Mouse (Mus musculus) neural tube, embryonic 14.5 days (tissue): Measurements from ENCODE around the gene Tsku. TPM values are rescaled to one million over a fixed set of nuclear protein-coding genes. Genes with fewer than 3 reads are reported as not detected.
A peak's percentile ranks its signal among the peaks of the same experiment; 100 is the strongest.

ENCODE experiments used
- ATAC-seq: fragments of 200-750 bp; cut with Nextera tagmentation; 2 replicates; pipeline ENCODE4 v1.8.0; 2017; ENCODE audit warnings: low read depth, mild to moderate bottlenecking, moderate TSS enrichment, moderate library complexity
- H3K27ac ChIP-seq: fragments of 300-500 bp; sonication (generic); 2 replicates; pipeline ENCODE4 v1.5.1; 2014; ENCODE audit warnings: low read depth, mild to moderate bottlenecking, control low read depth, low read length, moderate library complexity, mixed read lengths
- H3K27me3 ChIP-seq: fragments of 300-500 bp; sonication (generic); 2 replicates; pipeline ENCODE4 v1.6.1; 2014; ENCODE audit warnings: low read length; ENCODE audit not compliant: control insufficient read depth, insufficient read depth
- H3K36me3 ChIP-seq: fragments of 300-500 bp; sonication (generic); 2 replicates; pipeline ENCODE4 v1.6.1; 2014; ENCODE audit warnings: low read length, mixed read lengths; ENCODE audit not compliant: control insufficient read depth, insufficient read depth
- H3K4me1 ChIP-seq: fragments of 300-500 bp; sonication (generic); 2 replicates; pipeline ENCODE4 v1.6.1; 2014; ENCODE audit warnings: low read length; ENCODE audit not compliant: control insufficient read depth, insufficient read depth
- H3K4me2 ChIP-seq: fragments of 300-500 bp; sonication (generic); 2 replicates; pipeline ENCODE4 v1.6.1; 2014; ENCODE audit warnings: mild to moderate bottlenecking, low read depth, low read length, control low read depth
- H3K4me3 ChIP-seq: fragments of 300-500 bp; sonication (generic); 2 replicates; pipeline ENCODE4 v1.5.1; 2014; ENCODE audit warnings: low read depth, low read length, control low read depth, mixed read lengths
- H3K9ac ChIP-seq: fragments of 300-500 bp; sonication (generic); replicated peaks from 2 replicates; pipeline ENCODE4 v1.6.1; 2014; ENCODE audit warnings: low read depth, mild to moderate bottlenecking, control low read depth, low read length, mixed read lengths
- H3K9me3 ChIP-seq: fragments of 300-500 bp; sonication (generic); 2 replicates; pipeline ENCODE4 v1.6.1; 2016; ENCODE audit warnings: low read length; ENCODE audit not compliant: control insufficient read depth
- WGBS: fragments of 180-500 bp; shearing (Covaris S2); extraction: QIAGEN DNeasy Blood & Tissue Kit; methylation state at CpG from one replicate; pipeline ENCODE4 v1.1.7; 2014; 5-methylcytosine and 5-hydroxymethylcytosine counted together
- polyA plus RNA-seq: library from polyadenylated mRNA; unstranded; fragments of >200 nt; fragmentation: Nextera tagmentation; extraction: Ambion mirVana; gene quantifications from 2 replicates; pipeline ENCODE4 v1.2.1, GENCODE M21; 2014

Gene Tsku
- polyA plus RNA-seq, 1 experiment from 2014 or later: 8.7 TPM

- WGBS: 3% methylated on average over 13 of the region's 13 CpGs
- H3K4me2 ChIP-seq: peak overlapping the region; percentile 55
- H3K4me1 ChIP-seq: 0 out of 2 replicates have a peak, but pooled peaks cover 4% of the 10 kb centered on the region
- peak; percentile 69; the same call in 1 of the 2 replicates for ATAC-seq
- H3K9me3 ChIP-seq: no peaks in the 10 kb centered on the region
- H3K4me3 ChIP-seq: peak overlapping the region; percentile 12; the same call in 1 of the 2 replicates
- H3K36me3 ChIP-seq: no peaks in the 10 kb centered on the region
- H3K27ac ChIP-seq: no peak overlapping the region
- H3K27me3 ChIP-seq: no peaks in the 10 kb centered on the region
- peak overlapping the region; percentile 41; the same call in 1 of the 2 replicates for H3K9ac ChIP-seq
Observed at GRCm38 (mm10) chr7:98341475-98341874, 19.7 kb downstream of the Tsku start.

- Histone ChIP-seq H3K36me3 (no peaks in the 10 kb centered on the region), H3K27me3 (no peaks in the 10 kb centered on the region), H3K9ac (no peak overlapping the region), H3K9me3 (no peaks in the 10 kb centered on the region), H3K4me3 (no peak overlapping the region), H3K4me2 (no peak overlapping the region), H3K27ac (no peak overlapping the region), H3K4me1 (0 out of 2 replicates have a peak, but pooled peaks cover 4% of the 10 kb centered on the region)
- no peak for ATAC-seq
- 81% methylated on average over 5 of the region's 5 CpGs for WGBS
Observed at GRCm38 (mm10) chr7:98340343-98340742, 20.8 kb downstream of the Tsku start.

GRCm38 (mm10) chr7:98333987-98334386 lies 27.1 kb downstream of the Tsku start:
- Histone ChIP-seq H3K9me3 (no peaks in the 10 kb centered on the region), H3K4me2 (no peak overlapping the region), H3K36me3 (no peaks in the 10 kb centered on the region), H3K27ac (no peak overlapping the region), H3K27me3 (no peaks in the 10 kb centered on the region), H3K4me3 (no peak overlapping the region), H3K4me1 (no peaks in the 10 kb centered on the region), H3K9ac (no peak overlapping the region)
- ATAC-seq: no peak
- 90% methylated on average over 3 of the region's 3 CpGs for WGBS

GRCm38 (mm10) chr7:98333507-98333906 lies 27.6 kb downstream of the Tsku start:
- Histone ChIP-seq H3K4me1 (no peaks in the 10 kb centered on the region), H3K9me3 (no peaks in the 10 kb centered on the region), H3K4me3 (no peak overlapping the region), H3K36me3 (no peaks in the 10 kb centered on the region), H3K9ac (no peak overlapping the region), H3K4me2 (no peak overlapping the region), H3K27me3 (no peaks in the 10 kb centered on the region), H3K27ac (no peak overlapping the region)
- no peak for ATAC-seq
- WGBS: 94% methylated on average over 5 of the region's 5 CpGs

GRCm38 (mm10) chr7:98332678-98333397 lies 28.3 kb downstream of the Tsku start:
- ATAC-seq: no peak
- no peak overlapping the region for H3K4me2 ChIP-seq
- H3K4me3 ChIP-seq: no peak overlapping the region
- H3K4me1 ChIP-seq: no peaks in the 10 kb centered on the region
- no peaks in the 10 kb centered on the region for H3K36me3 ChIP-seq
- H3K27me3 ChIP-seq: no peaks in the 10 kb centered on the region
- H3K9ac ChIP-seq: no peak overlapping the region
- H3K27ac ChIP-seq: no peak overlapping the region
- no peaks in the 10 kb centered on the region for H3K9me3 ChIP-seq
- WGBS: 68% methylated on average over 5 of the region's 5 CpGs

- Histone ChIP-seq H3K27ac (no peak overlapping the region), H3K4me3 (no peak overlapping the region), H3K4me2 (no peak overlapping the region), H3K9me3 (no peaks in the 10 kb centered on the region), H3K9ac (no peak overlapping the region), H3K27me3 (no peaks in the 10 kb centered on the region), H3K4me1 (no peaks in the 10 kb centered on the region), H3K36me3 (no peaks in the 10 kb centered on the region)
- WGBS: 74% methylated on average over 3 of the region's 3 CpGs
- ATAC-seq: no peak
Observed at GRCm38 (mm10) chr7:98331932-98332331, 29.2 kb downstream of the Tsku start.

GRCm38 (mm10) chr7:98330375-98331002 lies 30.6 kb downstream of the Tsku start:
- Histone ChIP-seq H3K27ac (no peak overlapping the region), H3K4me1 (no peaks in the 10 kb centered on the region), H3K36me3 (no peaks in the 10 kb centered on the region), H3K27me3 (no peaks in the 10 kb centered on the region), H3K9ac (no peak overlapping the region), H3K4me2 (no peak overlapping the region), H3K9me3 (no peaks in the 10 kb centered on the region), H3K4me3 (no peak overlapping the region)
- WGBS: 68% methylated on average over 2 of the region's 2 CpGs
- ATAC-seq: no peak

GRCm38 (mm10) chr7:98329651-98330374 lies 31.3 kb downstream of the Tsku start:
- H3K4me1 ChIP-seq: no peaks in the 10 kb centered on the region
- WGBS: 76% methylated on average over 7 of the region's 7 CpGs
- H3K9me3 ChIP-seq: no peaks in the 10 kb centered on the region
- no peaks in the 10 kb centered on the region for H3K27me3 ChIP-seq
- no peak for ATAC-seq
- no peak overlapping the region for H3K9ac ChIP-seq
- no peak overlapping the region for H3K27ac ChIP-seq
- no peaks in the 10 kb centered on the region for H3K36me3 ChIP-seq
- no peak overlapping the region for H3K4me3 ChIP-seq
- no peak overlapping the region for H3K4me2 ChIP-seq

- H3K27ac ChIP-seq: no peak overlapping the region
- H3K9me3 ChIP-seq: no peaks in the 10 kb centered on the region
- H3K4me2 ChIP-seq: no peak overlapping the region
- ATAC-seq: no peak
- no peaks in the 10 kb centered on the region for H3K27me3 ChIP-seq
- H3K36me3 ChIP-seq: no peaks in the 10 kb centered on the region
- H3K4me1 ChIP-seq: peaks cover 3% of the 10 kb centered on the region; the same call in 1 of the 2 replicates
- H3K9ac ChIP-seq: no peak overlapping the region
- WGBS: 66% methylated on average over 2 of the region's 2 CpGs
- H3K4me3 ChIP-seq: no peak overlapping the region
Observed at GRCm38 (mm10) chr7:98328311-98328710, 32.8 kb downstream of the Tsku start.
